Mouse (Mus musculus): ENCODE results near the gene Sgf29.
"Not testable (repeated sequence)": the region's sequence is repeated elsewhere in the genome, so short reads cannot be mapped to it uniquely, and the experiment has no call there.

The Sgf29 gene

GRCm38 (mm10) chr7:126636733-126637520, 12.2 kb upstream of the Sgf29 start:
- in situ Hi-C loops (cut with MboI; ENCODE audit: low sequenced_read_pairs), result loop anchor here (10.0 kb wide), 1 partner anchor 62 kb away; no protein-coding TSS in a partner anchor

DNA sequence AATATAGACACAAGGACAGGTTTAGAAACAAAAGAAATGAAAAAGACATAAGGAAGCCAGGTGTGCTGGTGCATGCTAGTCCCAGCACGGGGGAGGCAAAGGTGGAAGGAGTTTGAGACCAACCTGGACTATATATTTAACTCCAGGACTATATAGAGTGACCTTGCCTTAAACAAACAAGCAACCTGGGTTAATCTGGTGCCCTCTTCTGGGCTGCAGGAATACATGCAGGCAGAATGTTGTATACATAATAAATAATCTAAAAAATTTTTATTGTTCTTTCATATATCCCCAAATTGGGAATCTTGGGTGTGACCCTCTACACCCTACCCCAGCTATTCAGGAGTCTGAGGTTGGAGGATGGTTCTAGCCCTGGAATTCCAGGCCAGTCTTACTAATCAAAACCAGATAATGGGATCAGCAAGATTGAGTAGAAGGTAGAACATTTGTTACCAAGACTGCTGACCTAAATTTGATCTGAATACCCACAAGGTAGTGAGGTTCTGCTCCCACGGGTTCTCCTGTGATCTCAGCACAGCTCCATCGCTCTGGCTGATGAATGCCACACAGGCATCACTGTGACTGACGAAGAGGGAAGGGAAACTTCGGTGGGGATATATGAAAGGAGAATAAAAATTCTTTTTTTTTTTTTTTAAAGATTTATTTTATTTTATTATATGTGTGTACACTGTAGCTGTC, 6.4 kb upstream of the Sgf29 start:
- in situ Hi-C loops (cut with MboI; ENCODE audit: low sequenced_read_pairs), result no loop called here

DNA sequence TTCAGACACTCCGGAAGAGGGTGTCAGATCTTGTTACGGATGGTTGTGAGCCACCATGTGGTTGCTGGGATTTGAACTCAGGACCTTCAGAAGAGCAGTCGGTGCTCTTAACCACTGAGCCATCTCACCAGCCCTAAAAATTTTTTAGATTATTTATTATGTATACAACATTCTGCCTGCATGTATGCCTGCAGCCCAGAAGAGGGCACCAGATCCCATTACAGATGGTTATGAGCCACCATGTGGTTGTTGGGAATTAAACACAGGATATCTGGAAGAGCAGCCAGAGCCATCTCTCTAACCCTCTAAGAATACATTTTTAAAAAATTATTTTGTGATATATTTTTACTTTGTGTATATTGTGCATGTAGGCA, 5.9 kb upstream of the Sgf29 start:
- in situ Hi-C loops (cut with MboI; ENCODE audit: low sequenced_read_pairs), result not testable (repeated sequence)

DNA sequence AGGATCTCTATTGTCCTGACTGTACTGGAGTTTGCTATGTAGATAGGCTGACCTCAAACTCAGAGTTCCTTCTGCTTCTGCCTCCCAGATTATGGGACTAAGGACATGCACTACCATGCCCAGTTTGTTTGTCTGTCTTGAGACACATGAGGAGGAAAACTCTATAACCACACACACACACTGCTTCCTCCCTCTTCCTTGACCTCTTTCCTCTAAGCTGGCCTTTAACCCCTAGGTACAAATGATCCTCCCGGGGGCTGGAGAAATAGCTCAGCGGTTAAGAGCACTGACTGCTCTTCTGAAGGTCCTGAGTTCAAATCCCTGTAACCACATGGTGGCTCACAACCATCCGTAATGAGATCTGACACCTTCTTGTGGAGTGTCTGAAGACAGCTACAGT, 4.8 kb upstream of the Sgf29 start:
- in situ Hi-C loops (cut with MboI; ENCODE audit: low sequenced_read_pairs), result no loop called here

DNA sequence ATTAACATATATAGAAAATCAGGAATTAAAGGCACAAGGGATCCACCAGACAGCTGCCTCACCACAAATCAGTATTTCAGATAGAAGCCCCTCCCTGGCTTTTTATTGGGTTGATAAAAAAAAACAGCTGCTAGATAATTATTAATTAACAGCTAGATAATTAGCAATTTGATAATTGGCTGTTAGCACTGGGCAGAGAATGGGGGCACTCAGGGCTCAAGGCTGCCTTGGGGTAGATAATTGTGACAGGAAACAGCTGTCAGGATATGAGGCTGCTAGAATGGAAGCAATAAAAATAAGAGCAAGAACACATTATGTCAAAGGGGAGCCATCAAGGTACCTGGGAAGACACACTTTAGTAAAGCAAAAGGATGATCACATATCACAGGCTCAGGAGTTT, 4.2 kb upstream of the Sgf29 start:
- in situ Hi-C loops (cut with MboI; ENCODE audit: low sequenced_read_pairs), result loop anchor here (5.0 kb wide), 1 partner anchor 42 kb away; no protein-coding TSS in a partner anchor

GRCm38 (mm10) chr7:126645708-126646107, 3.4 kb upstream of the Sgf29 start:
- in situ Hi-C loops (cut with MboI; ENCODE audit: low sequenced_read_pairs), result loop anchor here (5.0 kb wide), 1 partner anchor 42 kb away; no protein-coding TSS in a partner anchor

DNA sequence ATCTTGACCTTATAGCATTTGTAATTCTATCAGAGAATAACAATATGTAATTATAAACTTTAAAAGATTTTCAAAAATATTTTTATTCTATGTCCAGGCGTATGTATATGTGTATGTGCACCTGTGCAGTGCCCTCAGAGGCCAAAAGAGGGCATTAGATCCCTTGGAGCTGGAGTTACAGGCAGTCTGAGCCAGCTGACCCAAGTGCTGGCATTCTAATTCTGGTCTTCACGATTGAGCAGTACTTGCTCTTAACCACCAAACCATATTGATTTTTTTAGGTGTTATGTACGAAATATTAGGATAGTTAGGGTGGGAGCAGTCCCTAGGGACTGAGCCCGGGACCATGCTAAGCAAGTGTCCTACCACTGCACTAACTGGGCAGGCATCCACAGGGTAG, 623 bp upstream of the Sgf29 start:
- in situ Hi-C loops (cut with MboI; ENCODE audit: low sequenced_read_pairs), result loop anchor here (5.0 kb wide), 1 partner anchor 39 kb away; no protein-coding TSS in a partner anchor

- in situ Hi-C loops (cut with MboI; ENCODE audit: low sequenced_read_pairs), result no loop called here
These were observed 1.7 kb downstream of the Sgf29 start for GRCm38 (mm10) chr7:126650852-126651251.

GRCm38 (mm10) chr7:126653991-126654390, 4.9 kb downstream of the Sgf29 start:
- in situ Hi-C loops (cut with MboI; ENCODE audit: low sequenced_read_pairs), result no loop called here

DNA sequence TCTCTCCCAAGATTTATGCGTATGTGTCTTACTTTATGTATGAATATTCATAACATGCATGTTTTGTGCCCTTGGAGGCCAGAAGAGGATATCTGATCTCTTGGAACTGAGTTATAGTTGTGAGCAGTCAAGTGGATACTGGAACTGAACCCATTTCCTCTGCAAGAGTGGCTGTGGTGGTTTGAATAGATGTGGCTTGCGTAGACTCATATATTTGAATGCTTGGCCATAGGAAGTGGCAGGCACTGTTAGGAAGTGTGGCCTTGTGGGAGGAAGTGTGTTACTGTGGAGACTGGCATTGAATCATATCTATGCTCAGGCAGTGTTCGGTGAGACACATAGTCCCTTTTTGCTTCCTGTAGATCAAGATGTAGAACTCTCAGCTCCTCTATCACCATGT, 6.6 kb downstream of the Sgf29 start:
- in situ Hi-C loops (cut with MboI; ENCODE audit: low sequenced_read_pairs), result no loop called here

- in situ Hi-C loops (cut with MboI; ENCODE audit: low sequenced_read_pairs), result no loop called here
These were observed 8.4 kb downstream of the Sgf29 start for GRCm38 (mm10) chr7:126657522-126657921.

GRCm38 (mm10) chr7:126659771-126660170, 10.7 kb downstream of the Sgf29 start:
- in situ Hi-C loops (cut with MboI; ENCODE audit: low sequenced_read_pairs), result no loop called here

DNA sequence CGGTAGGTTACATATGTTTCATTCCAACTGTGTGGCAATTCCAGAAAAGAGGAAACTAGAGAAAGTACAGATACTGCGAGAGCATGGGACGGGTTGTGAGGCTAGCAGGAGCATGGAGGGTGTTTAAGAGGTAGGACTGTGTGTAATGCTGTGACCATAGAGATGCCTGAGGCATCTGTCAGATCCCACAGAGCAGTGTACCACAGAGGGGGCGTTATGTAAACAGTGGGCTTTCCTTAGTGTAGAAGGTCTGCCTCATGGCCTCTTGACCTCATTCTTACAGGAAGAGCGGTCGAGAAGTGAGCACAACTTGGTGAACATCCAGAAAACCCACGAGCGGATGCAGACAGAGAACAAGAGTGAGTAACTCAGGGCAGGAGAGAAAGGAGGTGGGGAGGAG, 14.5 kb downstream of the Sgf29 start:
- in situ Hi-C loops (cut with MboI; ENCODE audit: low sequenced_read_pairs), result no loop called here

- in situ Hi-C loops (cut with MboI; ENCODE audit: low sequenced_read_pairs), result no loop called here
These were observed 16.2 kb downstream of the Sgf29 start for GRCm38 (mm10) chr7:126665269-126665668.

GRCm38 (mm10) chr7:126667495-126668090, 18.5 kb downstream of the Sgf29 start:
- in situ Hi-C loops (cut with MboI; ENCODE audit: low sequenced_read_pairs), result no loop called here

DNA sequence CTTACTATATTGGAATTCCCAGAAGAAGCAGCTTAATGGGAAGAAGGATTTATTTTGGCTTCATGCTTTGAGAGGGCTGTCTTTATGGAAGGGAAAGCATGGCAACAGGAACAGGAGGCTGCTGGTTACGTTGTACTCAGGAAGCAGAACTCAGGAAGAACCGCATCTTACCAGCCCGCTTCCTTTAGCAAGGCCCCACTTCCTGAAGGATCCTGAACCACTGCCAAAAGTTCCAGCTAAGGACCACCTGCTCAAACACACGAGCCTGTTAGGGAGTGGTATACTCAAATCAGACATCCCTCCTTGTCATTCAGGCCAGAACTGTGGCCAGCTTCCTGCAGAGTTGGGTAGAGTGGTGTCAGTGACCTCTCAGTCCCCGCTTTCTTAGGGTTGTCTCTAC, 19.3 kb downstream of the Sgf29 start:
- in situ Hi-C loops (cut with MboI; ENCODE audit: low sequenced_read_pairs), result no loop called here

GRCm38 (mm10) chr7:126670152-126670551, 21.0 kb downstream of the Sgf29 start:
- in situ Hi-C loops (cut with MboI; ENCODE audit: low sequenced_read_pairs), result no loop called here

DNA sequence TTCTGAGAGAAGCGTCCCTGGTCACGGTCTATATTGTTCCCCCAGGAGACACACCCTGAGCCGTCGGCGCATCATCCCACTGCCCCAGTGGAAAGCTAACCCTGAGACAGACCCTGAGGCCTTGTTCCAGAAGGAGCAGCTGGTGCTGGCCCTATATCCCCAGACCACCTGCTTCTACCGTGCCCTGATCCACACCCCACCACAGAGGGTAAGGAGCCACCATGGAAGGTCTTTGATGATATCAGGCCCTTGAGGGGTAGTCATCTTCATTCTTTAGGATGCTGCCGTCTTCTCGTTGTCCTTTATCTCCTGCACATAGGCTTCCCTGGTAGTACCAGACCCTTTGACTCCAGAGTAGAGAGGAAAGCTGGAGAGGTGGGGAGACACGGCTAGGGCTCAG, 23.0 kb downstream of the Sgf29 start:
- in situ Hi-C loops (cut with MboI; ENCODE audit: low sequenced_read_pairs), result no loop called here

DNA sequence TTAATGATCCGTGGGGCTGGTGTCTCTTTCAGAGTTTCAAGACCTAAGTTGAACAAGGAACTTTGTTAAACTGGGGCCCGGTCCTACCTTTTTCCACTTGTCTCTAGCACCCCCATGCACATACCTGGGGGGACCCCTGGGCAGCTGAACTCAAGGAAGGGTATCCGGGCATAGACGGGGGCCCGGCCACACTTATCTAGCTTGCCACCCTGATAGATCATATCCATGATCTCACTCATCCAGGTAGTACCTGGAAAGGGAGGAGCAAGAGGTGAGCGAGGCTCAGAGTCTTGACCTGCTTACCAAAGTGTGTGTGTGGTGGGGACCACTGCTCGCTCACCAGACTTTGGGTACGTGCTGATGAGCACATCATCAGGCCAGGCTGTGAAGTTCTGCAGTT, 26.0 kb downstream of the Sgf29 start:
- in situ Hi-C loops (cut with MboI; ENCODE audit: low sequenced_read_pairs), result no loop called here

GRCm38 (mm10) chr7:126676207-126676606, 27.1 kb downstream of the Sgf29 start, which contains the start of gene Sult1a1:
Gene Sult1a1, minus strand, starts transcription at chr7:126676432.
- in situ Hi-C loops (cut with MboI; ENCODE audit: low sequenced_read_pairs), result no loop called here

DNA sequence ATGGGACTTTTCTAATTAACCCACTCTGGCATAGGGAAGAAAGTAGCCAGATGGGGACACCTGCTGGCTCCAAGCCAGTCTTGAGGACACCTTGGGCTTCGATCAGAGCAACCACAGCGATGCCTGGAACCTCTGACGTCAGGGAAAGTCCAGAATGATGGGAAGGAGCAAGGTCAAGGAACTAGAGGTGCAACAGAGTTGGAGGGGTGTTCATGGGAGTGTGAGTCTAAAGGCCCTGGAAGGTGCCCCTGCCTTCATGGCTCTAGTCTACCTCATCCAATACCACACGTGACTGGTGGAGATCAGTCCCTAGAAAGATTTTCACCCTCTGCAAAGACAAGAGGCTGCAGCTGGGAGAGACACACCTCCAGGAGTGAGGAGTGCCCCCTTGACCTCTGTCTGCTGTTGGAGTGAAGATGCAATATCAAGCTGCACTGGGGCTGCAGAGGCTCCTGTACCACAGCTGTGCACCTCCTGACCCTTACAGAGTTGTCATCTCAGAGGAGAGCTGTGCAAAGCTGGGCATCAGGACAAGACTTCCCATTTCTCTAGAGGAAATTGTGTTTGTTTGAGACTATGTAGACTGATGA, 27.6 kb downstream of the Sgf29 start:
- in situ Hi-C loops (cut with MboI; ENCODE audit: low sequenced_read_pairs), result no loop called here

Measured in CH12F3 (cell line).